Mouse (Mus musculus) midbrain, embryonic 14.5 days (tissue): ENCODE results near the gene Sntg2. TPM values are rescaled to one million over a fixed set of nuclear protein-coding genes. Genes with fewer than 3 reads are reported as not detected.

ENCODE experiments used
- ATAC-seq: fragments of 200-750 bp; cut with Nextera tagmentation; 2 replicates; pipeline ENCODE4 v1.8.0; 2017; ENCODE audit warnings: moderate number of reproducible peaks, moderate library complexity; ENCODE audit not compliant: low FRiP score, low TSS enrichment
- DNase-seq: peaks from one replicate; pipeline ENCODE4 v3.0.0-alpha.2; 2015
- H3K27ac ChIP-seq: fragments of 300-500 bp; sonication (generic); replicated peaks from 2 replicates; pipeline ENCODE4 v1.5.1; 2014; ENCODE audit warnings: mild to moderate bottlenecking, low read depth, low read length, moderate library complexity
- H3K27me3 ChIP-seq: fragments of 300-500 bp; sonication (generic); 2 replicates; pipeline ENCODE4 v1.6.1; 2014; ENCODE audit warnings: low read length, control low read depth, mixed read lengths; ENCODE audit not compliant: control insufficient read depth, insufficient read depth
- H3K36me3 ChIP-seq: fragments of 300-500 bp; sonication (generic); 2 replicates; pipeline ENCODE4 v1.6.1; 2014; ENCODE audit warnings: low read length, control low read depth; ENCODE audit not compliant: control insufficient read depth, insufficient read depth
- H3K4me1 ChIP-seq: fragments of 300-500 bp; sonication (generic); 2 replicates; pipeline ENCODE4 v1.6.1; 2014; ENCODE audit warnings: mild to moderate bottlenecking, antibody characterized with exemption, low read length, control low read depth; ENCODE audit not compliant: control insufficient read depth, insufficient read depth
- H3K4me2 ChIP-seq: fragments of 300-500 bp; sonication (generic); 2 replicates; pipeline ENCODE4 v1.6.1; 2014; ENCODE audit warnings: mild to moderate bottlenecking, low read length, moderate library complexity
- H3K4me3 ChIP-seq: fragments of 300-500 bp; sonication (generic); replicated peaks from 2 replicates; pipeline ENCODE4 v1.5.1; 2014; ENCODE audit warnings: low read depth, low read length
- H3K9ac ChIP-seq: fragments of 300-500 bp; sonication (generic); replicated peaks from 2 replicates; pipeline ENCODE4 v1.6.1; 2014; ENCODE audit warnings: mild to moderate bottlenecking, low read length, moderate library complexity
- H3K9me3 ChIP-seq: fragments of 300-500 bp; sonication (generic); 2 replicates; pipeline ENCODE4 v1.6.1; 2016; ENCODE audit warnings: low read length, control low read depth, mixed read lengths; ENCODE audit not compliant: control insufficient read depth
- WGBS: fragments of 180-500 bp; shearing (Covaris S2); extraction: QIAGEN DNeasy Blood & Tissue Kit; methylation state at CpG from one replicate; pipeline ENCODE4 v1.1.7; 2014; 5-methylcytosine and 5-hydroxymethylcytosine counted together
- polyA plus RNA-seq: library from polyadenylated mRNA; unstranded; fragments of >200 nt; fragmentation: Nextera tagmentation; extraction: Ambion mirVana; gene quantifications from 2 replicates; pipeline ENCODE4 v1.2.1, GENCODE M21; 2014

Gene Sntg2
- polyA plus RNA-seq, 1 experiment from 2014 or later: 4.9 TPM

DNA sequence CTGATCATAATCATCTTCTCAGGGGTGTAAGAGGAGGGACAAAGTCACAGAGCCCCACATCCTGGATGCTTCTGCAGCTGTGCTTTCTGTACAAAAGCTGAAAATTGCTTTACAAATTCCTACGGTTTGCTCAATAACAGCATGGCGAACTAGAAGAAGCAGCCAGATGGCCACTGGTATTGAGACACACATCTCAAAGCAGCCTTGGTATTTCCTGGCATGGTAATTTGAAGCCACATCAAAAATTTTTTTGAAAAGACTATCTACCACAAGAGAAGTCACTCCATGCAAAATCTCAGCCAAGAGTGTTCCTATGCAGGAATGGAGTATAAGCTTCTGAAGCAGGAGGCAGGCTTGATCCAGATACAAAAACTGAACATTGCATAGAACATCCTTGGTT is 195.6 kb downstream of the Sntg2 start:
- DNase-seq (no peak), ATAC-seq (no peak)

DNA sequence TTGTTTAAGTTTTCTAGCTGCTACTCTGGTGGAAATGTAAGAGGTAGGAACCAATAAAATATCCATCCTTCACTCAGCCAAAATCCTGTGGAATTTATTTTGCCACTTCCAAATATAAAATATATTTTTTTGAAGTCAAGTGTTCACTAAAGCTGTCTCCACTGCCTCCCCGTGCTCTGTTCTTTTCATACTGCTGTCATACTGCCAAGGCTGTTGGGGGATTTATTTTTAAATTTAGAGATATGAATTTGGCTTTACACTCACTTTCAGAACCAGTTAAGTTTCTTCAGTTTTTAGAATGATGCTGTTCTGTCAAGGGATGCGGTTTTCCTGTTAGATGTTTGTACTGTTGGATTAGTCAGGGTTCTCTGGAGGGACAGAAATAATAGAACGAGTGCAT is 204.7 kb downstream of the Sntg2 start:
- Histone ChIP-seq H3K27me3 (no peaks in the 10 kb centered on the region), H3K9me3 (no peaks in the 10 kb centered on the region), H3K4me1 (no peaks in the 10 kb centered on the region), H3K4me3 (no peak overlapping the region), H3K4me2 (no peak overlapping the region), H3K27ac (no peak overlapping the region), H3K36me3 (no peaks in the 10 kb centered on the region), H3K9ac (no peak overlapping the region)
- WGBS: 79% methylated on average over 3 of the region's 3 CpGs
- ATAC-seq: no peak
- no peak for DNase-seq

More for the DNA sequence above, 195.6 kb downstream of the Sntg2 start:
- Histone ChIP-seq H3K36me3 (no peaks in the 10 kb centered on the region), H3K9ac (no peak overlapping the region), H3K27ac (no peak overlapping the region), H3K4me2 (no peak overlapping the region), H3K9me3 (no peaks in the 10 kb centered on the region), H3K4me3 (no peak overlapping the region), H3K4me1 (no peaks in the 10 kb centered on the region), H3K27me3 (no peaks in the 10 kb centered on the region)
- 94% methylated on average over 2 of the region's 2 CpGs for WGBS

DNA sequence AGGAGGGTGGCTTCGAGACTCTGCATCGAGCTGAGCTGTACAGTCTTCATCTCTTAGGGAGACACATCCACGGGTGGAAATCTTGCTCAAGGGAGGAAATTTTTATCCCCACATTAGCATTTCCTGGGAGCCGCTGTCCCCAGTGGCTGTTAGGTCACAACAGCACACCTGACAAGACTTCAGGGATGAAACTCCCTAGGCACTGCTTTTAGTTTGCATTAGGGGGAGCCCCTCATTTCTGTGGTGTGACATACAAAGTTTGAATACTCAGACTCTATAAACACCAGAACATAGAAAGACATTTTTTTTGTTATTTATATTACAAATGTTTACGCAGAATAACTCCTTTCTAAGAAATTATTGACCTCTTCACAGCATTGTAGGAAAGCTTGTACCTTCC is 208.6 kb downstream of the Sntg2 start:
- Histone ChIP-seq H3K9ac (no peak overlapping the region), H3K27me3 (no peaks in the 10 kb centered on the region), H3K4me2 (no peak overlapping the region), H3K4me1 (no peaks in the 10 kb centered on the region), H3K36me3 (no peaks in the 10 kb centered on the region), H3K4me3 (no peak overlapping the region), H3K9me3 (no peaks in the 10 kb centered on the region), H3K27ac (no peak overlapping the region)
- ATAC-seq: no peak
- no peak for DNase-seq
- 85% methylated on average over 5 of the region's 5 CpGs for WGBS

DNA sequence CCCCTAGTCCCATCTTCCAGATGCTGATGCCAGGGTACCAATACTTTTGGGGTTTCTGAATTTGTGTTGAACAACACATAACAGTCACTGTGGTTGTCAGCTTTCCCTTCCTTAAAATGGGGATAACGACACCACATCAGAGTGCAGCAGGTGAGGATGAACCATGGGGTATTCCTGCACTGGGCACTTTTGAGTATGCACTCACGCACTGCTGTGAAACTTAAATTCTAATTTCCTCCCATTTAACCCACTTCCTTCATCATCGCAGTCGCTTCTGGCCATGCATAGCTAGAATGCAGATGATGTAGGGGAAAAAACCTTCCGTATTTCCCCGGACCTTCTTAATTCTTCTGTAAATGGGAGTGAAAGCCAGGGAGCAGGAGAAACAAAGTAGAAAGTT is 209.2 kb downstream of the Sntg2 start:
- Histone ChIP-seq H3K36me3 (no peaks in the 10 kb centered on the region), H3K27ac (no peak overlapping the region), H3K9me3 (no peaks in the 10 kb centered on the region), H3K4me1 (no peaks in the 10 kb centered on the region), H3K27me3 (no peaks in the 10 kb centered on the region), H3K4me3 (no peak overlapping the region), H3K4me2 (no peak overlapping the region), H3K9ac (no peak overlapping the region)
- WGBS: 94% methylated on average over 6 of the region's 6 CpGs
- DNase-seq (no peak), ATAC-seq (no peak)

DNA sequence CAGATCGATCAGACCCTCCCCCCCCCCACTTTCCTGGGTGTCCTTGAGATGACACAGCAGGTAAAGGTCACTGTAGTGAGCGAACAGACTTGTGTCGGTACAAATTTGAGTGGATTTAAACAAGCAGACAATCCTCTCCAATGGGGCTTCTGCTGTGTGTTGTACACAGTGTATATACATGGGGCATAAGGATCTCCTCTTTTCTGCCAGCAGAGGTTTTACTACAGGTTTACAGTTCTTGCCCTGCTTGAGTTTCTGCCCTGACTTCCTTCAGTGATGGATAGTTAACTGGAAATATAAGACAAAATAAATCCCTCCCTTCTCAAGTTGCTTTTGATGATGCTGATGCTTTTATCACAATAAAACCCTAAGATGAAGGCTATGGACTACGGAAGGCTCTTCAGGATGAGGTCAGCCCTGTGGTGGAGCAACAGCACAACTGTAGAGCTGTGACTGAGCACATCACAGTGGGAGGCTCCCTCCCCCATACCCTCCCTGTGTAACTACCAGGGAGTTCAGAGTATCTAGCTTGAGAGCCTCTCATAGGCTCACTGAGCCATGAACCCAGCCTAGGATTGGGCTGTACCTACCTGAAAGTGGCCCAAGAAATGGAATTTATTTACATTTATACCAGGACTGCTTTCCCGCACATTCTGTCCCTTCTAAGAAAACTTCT is 211.3 kb downstream of the Sntg2 start:
- no peaks in the 10 kb centered on the region for H3K36me3 ChIP-seq
- DNase-seq (no peak), ATAC-seq (no peak)
- H3K4me2 ChIP-seq: no peak overlapping the region
- no peak overlapping the region for H3K27ac ChIP-seq
- 88% methylated on average over 5 of the region's 5 CpGs for WGBS
- no peaks in the 10 kb centered on the region for H3K4me1 ChIP-seq
- no peak overlapping the region for H3K4me3 ChIP-seq
- H3K9me3 ChIP-seq: no peaks in the 10 kb centered on the region
- no peak overlapping the region for H3K9ac ChIP-seq
- no peaks in the 10 kb centered on the region for H3K27me3 ChIP-seq

DNA sequence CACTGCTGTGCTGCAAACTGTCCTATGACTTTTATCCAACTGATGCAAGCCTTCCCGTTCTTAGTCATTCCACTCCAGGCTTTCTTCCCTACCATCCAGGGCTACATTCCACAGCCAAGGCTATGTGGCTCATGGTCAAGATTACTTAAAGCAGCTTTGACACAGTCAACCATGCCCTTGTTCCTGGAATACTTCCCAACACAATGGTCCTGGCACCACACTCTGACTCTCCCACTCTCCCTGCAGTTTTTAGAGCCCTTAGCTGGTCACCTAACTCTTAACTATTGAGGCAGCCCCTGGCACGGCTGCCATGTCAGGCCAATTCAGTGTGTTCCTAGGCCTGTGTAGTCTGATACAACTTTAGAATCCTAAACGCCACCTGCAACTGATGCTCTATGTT is 212.7 kb downstream of the Sntg2 start:
- 93% methylated on average over 3 of the region's 3 CpGs for WGBS
- H3K4me3 ChIP-seq: no peak overlapping the region
- no peak overlapping the region for H3K9ac ChIP-seq
- H3K27me3 ChIP-seq: no peaks in the 10 kb centered on the region
- DNase-seq (peak; percentile 18), ATAC-seq (no peak)
- no peaks in the 10 kb centered on the region for H3K9me3 ChIP-seq
- H3K4me1 ChIP-seq: no peaks in the 10 kb centered on the region
- H3K4me2 ChIP-seq: no peak overlapping the region
- H3K36me3 ChIP-seq: no peaks in the 10 kb centered on the region
- no peak overlapping the region for H3K27ac ChIP-seq

DNA sequence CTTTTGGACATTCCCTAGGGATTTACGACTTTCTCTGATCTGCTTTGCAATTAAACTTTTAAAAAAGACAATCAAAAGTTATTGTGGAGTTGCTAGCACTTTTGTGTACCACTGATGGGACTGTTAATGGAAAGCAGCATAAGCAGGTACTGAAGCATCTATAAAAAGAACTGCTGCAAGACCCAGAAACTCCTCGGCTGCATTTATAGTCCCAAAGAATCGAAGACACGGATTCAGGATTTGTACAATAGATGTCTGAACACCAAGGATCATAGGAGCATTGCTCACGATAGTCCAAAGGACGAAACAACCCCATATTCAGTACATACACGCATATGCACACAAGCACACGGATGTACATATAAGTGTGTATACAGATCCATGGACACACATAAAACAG is 213.4 kb downstream of the Sntg2 start:
- no peaks in the 10 kb centered on the region for H3K36me3 ChIP-seq
- no peak overlapping the region for H3K9ac ChIP-seq
- WGBS: 90% methylated on average over 8 of the region's 8 CpGs
- H3K9me3 ChIP-seq: no peaks in the 10 kb centered on the region
- no peak overlapping the region for H3K4me2 ChIP-seq
- H3K27me3 ChIP-seq: no peaks in the 10 kb centered on the region
- no peak for DNase-seq
- H3K27ac ChIP-seq: no peak overlapping the region
- H3K4me1 ChIP-seq: no peaks in the 10 kb centered on the region
- no peak overlapping the region for H3K4me3 ChIP-seq
- no peak for ATAC-seq

DNA sequence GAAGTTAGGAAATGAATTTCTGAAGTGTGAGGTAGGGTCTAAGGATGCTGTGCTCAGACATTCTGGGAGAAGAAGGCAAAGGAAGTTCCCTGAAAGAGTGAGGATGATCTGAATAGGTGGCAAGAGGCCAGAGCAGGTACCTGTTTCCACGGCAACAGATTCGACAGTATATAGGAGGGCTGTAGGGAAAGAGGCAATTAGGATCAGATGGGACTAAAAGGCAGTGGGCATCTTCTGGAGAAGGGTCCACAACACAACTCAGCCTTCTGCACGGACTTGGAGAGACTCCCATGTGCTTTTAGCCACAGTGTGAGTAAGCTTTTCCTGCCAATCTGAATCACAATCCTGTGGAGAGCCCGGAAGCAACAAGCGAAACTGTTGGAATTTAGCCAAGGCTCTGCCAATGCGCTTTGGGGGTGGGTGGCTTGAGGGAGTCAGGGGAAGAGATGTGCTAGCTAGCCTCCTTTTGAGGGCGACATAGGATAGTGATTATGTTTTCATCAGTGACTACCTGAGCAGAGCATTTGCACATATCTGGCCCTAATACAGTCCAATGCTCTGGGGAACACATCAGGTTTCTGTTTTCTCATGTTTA is 219.0 kb downstream of the Sntg2 start:
- no peaks in the 10 kb centered on the region for H3K9me3 ChIP-seq
- no peak overlapping the region for H3K4me2 ChIP-seq
- no peak for ATAC-seq
- no peaks in the 10 kb centered on the region for H3K36me3 ChIP-seq
- DNase-seq: peak; percentile 65
- H3K27me3 ChIP-seq: no peaks in the 10 kb centered on the region
- H3K9ac ChIP-seq: no peak overlapping the region
- 58% methylated on average over 7 of the region's 7 CpGs for WGBS
- H3K4me1 ChIP-seq: no peaks in the 10 kb centered on the region
- no peak overlapping the region for H3K4me3 ChIP-seq
- no peak overlapping the region for H3K27ac ChIP-seq

DNA sequence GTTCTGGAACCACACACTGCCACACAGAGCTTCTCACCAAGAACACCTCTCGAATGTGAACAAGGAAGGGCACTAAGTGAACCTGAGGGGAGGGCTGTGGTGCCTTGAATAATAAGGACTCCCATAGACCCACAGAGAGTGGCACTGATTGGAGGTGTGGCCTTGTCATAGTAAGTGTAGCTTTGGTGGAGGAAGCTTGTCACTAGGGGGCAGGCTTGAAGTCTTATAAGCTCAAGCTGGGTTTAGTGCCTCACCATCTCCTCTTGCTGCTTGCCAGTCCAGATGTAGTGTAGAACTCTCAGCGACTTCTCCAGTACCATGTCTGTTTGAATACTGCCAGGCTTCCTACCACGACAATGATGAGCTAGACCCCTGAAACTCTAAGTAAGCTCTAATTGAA is 231.1 kb downstream of the Sntg2 start:
- Histone ChIP-seq H3K4me2 (no peak overlapping the region), H3K9me3 (no peaks in the 10 kb centered on the region), H3K36me3 (no peaks in the 10 kb centered on the region), H3K4me1 (no peaks in the 10 kb centered on the region), H3K27me3 (no peaks in the 10 kb centered on the region), H3K9ac (no peak overlapping the region), H3K27ac (no peak overlapping the region), H3K4me3 (no peak overlapping the region)
- no peak for ATAC-seq
- DNase-seq: peak; percentile 13
- 69% methylated on average over 3 of the region's 3 CpGs for WGBS
